Mouse (Mus musculus) testis, adult 2 months (tissue): ENCODE data around the gene Cideb.
A peak's percentile ranks its signal among the peaks of the same experiment; 100 is the strongest.
"Not testable (repeated sequence)": the region's sequence is repeated elsewhere in the genome, so short reads cannot be mapped to it uniquely, and the experiment has no call there.

Source experiments
- CTCF ChIP-seq: fragments of 200-500 bp; IDR thresholded peaks from 2 replicates; pipeline ENCODE4 v1.5.1; 2012; ENCODE audit warnings: low read depth, mild to moderate bottlenecking, inconsistent platforms, low read length, moderate library complexity; ENCODE audit not compliant: control insufficient read depth, insufficient read depth, insufficient replicate concordance
- POLR2A ChIP-seq: fragments of 200-500 bp; IDR thresholded peaks from 2 replicates; pipeline ENCODE4 v1.6.1; 2012; ENCODE audit warnings: low read depth, mild to moderate bottlenecking, inconsistent platforms, low read length, moderate library complexity; ENCODE audit not compliant: control insufficient read depth

DNA sequence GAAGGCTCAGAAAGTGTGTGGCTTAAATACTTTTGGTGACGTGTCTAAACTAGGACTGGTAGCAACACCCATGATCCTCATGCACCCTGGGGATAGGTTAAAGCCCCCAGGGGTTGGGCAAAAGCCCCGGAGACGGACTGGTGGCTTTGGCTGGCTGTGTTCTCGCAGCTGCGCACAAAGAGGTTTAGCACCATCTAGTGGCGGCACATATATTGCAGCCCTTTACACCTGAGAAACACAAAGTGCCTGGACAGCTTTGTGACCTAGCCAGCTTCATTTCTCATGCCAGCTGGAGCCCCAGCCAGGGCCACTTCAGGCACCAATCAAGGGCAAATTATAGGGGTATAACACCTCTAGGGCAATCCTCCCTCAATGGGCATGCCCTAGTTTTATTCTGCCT is 1.9 kb upstream of the Cideb start:
- peak; percentile 68; the same call in 1 of the 2 replicates for TF ChIP-seq CTCF
- TF ChIP-seq POLR2A: not testable (repeated sequence)
